Mouse (Mus musculus) cerebellum, adult 2 months (tissue): ENCODE measurements around the gene Cdkl5.

ENCODE experiments used
- CTCF ChIP-seq: fragments of 200-500 bp; IDR thresholded peaks from 2 replicates; pipeline ENCODE4 v1.5.1; 2011; ENCODE audit warnings: low read depth, mild to moderate bottlenecking, control low read depth, low read length, moderate library complexity, borderline replicate concordance; ENCODE audit not compliant: insufficient read depth
- POLR2A ChIP-seq: fragments of 200-500 bp; IDR thresholded peaks from 2 replicates; pipeline ENCODE4 v1.6.1; 2011; ENCODE audit warnings: low read length, control low read depth, borderline replicate concordance; ENCODE audit not compliant: insufficient read depth

DNA sequence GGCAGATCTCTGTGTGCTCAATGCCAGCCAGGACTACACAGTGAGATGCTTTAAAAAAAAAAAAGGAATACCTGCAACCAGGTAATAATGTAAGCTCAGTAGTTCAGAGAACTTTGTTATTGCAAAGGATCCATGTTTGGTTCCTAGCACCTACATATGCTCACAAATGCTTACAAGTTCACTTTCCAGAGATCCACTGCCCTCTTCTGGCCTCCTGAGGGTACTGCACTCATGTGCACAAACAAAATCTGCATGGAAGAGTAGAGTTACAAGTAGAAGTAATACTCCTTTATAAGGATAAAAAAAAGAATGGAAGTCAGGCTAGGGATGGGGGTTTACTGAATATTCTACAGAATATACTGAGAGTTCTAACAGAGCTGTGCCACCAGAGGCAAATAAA, 63.8 kb downstream of the Cdkl5 start:
- TF ChIP-seq POLR2A, result no peak
- TF ChIP-seq CTCF, result no peak
